Mouse (Mus musculus) forebrain, embryonic 11.5 days (tissue): ENCODE results near the gene Olfr57. TPM values are rescaled to one million over a fixed set of nuclear protein-coding genes. Genes with fewer than 3 reads are reported as not detected.
"Not testable (repeated sequence)": the region's sequence is repeated elsewhere in the genome, so short reads cannot be mapped to it uniquely, and the experiment has no call there.

Experiments used
- ATAC-seq: fragments of 200-750 bp; cut with Nextera tagmentation; replicated peaks from 2 replicates; pipeline ENCODE4 v1.8.0; 2017; ENCODE audit warnings: moderate TSS enrichment; ENCODE audit not compliant: low FRiP score
- DNase-seq: peaks from one replicate; pipeline ENCODE4 v3.0.0-alpha.2; 2017; ENCODE audit warnings: low spot score
- H3K27ac ChIP-seq: fragments of 300-500 bp; sonication (generic); 2 replicates; pipeline ENCODE4 v1.5.1; 2014; ENCODE audit warnings: low read depth, low read length
- H3K27me3 ChIP-seq: fragments of 300-500 bp; sonication (generic); 2 replicates; pipeline ENCODE4 v1.6.1; 2014; ENCODE audit warnings: mild to moderate bottlenecking, low read length, mixed read lengths; ENCODE audit not compliant: control insufficient read depth, insufficient read depth
- H3K36me3 ChIP-seq: fragments of 300-500 bp; sonication (generic); 2 replicates; pipeline ENCODE4 v1.6.1; 2014; ENCODE audit warnings: mild to moderate bottlenecking, low read length, moderate library complexity, mixed read lengths; ENCODE audit not compliant: control insufficient read depth, insufficient read depth
- H3K4me1 ChIP-seq: fragments of 300-500 bp; sonication (generic); replicated peaks from 2 replicates; pipeline ENCODE4 v1.6.1; 2014; ENCODE audit warnings: low read length, mixed read lengths; ENCODE audit not compliant: control insufficient read depth, insufficient read depth
- H3K4me2 ChIP-seq: fragments of 300-500 bp; sonication (generic); 2 replicates; pipeline ENCODE4 v1.6.1; 2014; ENCODE audit warnings: low read depth, mild to moderate bottlenecking, low read length, moderate library complexity, mixed read lengths; ENCODE audit not compliant: severe bottlenecking
- H3K4me3 ChIP-seq: fragments of 300-500 bp; sonication (generic); 2 replicates; pipeline ENCODE4 v1.5.1; 2014; ENCODE audit warnings: low read depth, low read length
- H3K9ac ChIP-seq: fragments of 300-500 bp; sonication (generic); 2 replicates; pipeline ENCODE4 v1.6.1; 2014; ENCODE audit warnings: low read length
- H3K9me3 ChIP-seq: fragments of 300-500 bp; sonication (generic); 2 replicates; pipeline ENCODE4 v1.6.1; 2016; ENCODE audit warnings: low read length, mixed read lengths; ENCODE audit not compliant: control insufficient read depth
- WGBS: fragments of 180-500 bp; shearing (Covaris S2); extraction: QIAGEN DNeasy Blood & Tissue Kit; methylation state at CpG from one replicate; pipeline ENCODE4 v1.1.7; 2014; 5-methylcytosine and 5-hydroxymethylcytosine counted together
- polyA plus RNA-seq: library from polyadenylated mRNA; unstranded; fragments of >200 nt; fragmentation: Nextera tagmentation; extraction: Ambion mirVana; gene quantifications from 2 replicates; pipeline ENCODE4 v1.2.1, GENCODE M21; 2014

The Olfr57 gene
- polyA plus RNA-seq: not detected in 2 replicates

GRCm38 (mm10) chr10:79028441-79028840 is at the start of gene Olfr57:
TSS of gene Olfr57 (plus strand) at chr10:79028741.
- Histone ChIP-seq H3K9ac (no peak within 1 kb of the TSS), H3K36me3 (no peaks in the 10 kb centered on the region), H3K9me3 (no peaks in the 10 kb centered on the region), H3K4me2 (no peak within 1 kb of the TSS), H3K4me3 (no peak within 1 kb of the TSS), H3K27ac (no peak within 1 kb of the TSS), H3K27me3 (no peaks in the 10 kb centered on the region), H3K4me1 (no peaks in the 10 kb centered on the region)
- DNase-seq: no peak
- no peak for ATAC-seq

- H3K9me3 ChIP-seq: no peaks in the 10 kb centered on the region
- H3K9ac ChIP-seq: no peak within 1 kb of the TSS
- ATAC-seq (no peak), DNase-seq (no peak)
- no peaks in the 10 kb centered on the region for H3K27me3 ChIP-seq
- no peak within 1 kb of the TSS for H3K4me2 ChIP-seq
- no peak within 1 kb of the TSS for H3K4me3 ChIP-seq
- H3K27ac ChIP-seq: no peak within 1 kb of the TSS
- H3K36me3 ChIP-seq: no peaks in the 10 kb centered on the region
- H3K4me1 ChIP-seq: no peaks in the 10 kb centered on the region
Observed at GRCm38 (mm10) chr10:78980750-78981149, 47.8 kb upstream of the Olfr57 start, which contains the start of gene Olfr1352. TSS of gene Olfr1352 (plus strand) at chr10:78981050.

- Histone ChIP-seq H3K9me3 (no peaks in the 10 kb centered on the region), H3K4me3 (no peak within 1 kb of the TSS), H3K9ac (no peak within 1 kb of the TSS), H3K27me3 (no peaks in the 10 kb centered on the region), H3K36me3 (no peaks in the 10 kb centered on the region), H3K4me2 (no peak within 1 kb of the TSS), H3K27ac (no peak within 1 kb of the TSS), H3K4me1 (no peaks in the 10 kb centered on the region)
- DNase-seq: no peak
- no peak for ATAC-seq
- WGBS: 72% methylated on average over 1 of the region's 1 CpGs
Observed at GRCm38 (mm10) chr10:79012172-79012571, 16.4 kb upstream of the Olfr57 start, which contains the start of gene Olfr1351. TSS of gene Olfr1351 (plus strand) at chr10:79012472.

- not testable (repeated sequence) for H3K4me1 ChIP-seq, ATAC-seq, DNase-seq, H3K36me3 ChIP-seq, H3K9me3 ChIP-seq, H3K4me2 ChIP-seq, H3K27me3 ChIP-seq, H3K9ac ChIP-seq, H3K4me3 ChIP-seq, H3K27ac ChIP-seq
- WGBS: 75% methylated on average over 2 of the region's 2 CpGs
Observed at GRCm38 (mm10) chr10:79042457-79042856, 13.9 kb downstream of the Olfr57 start.

GRCm38 (mm10) chr10:79057370-79057769 is 28.8 kb downstream of the Olfr57 start:
- not testable (repeated sequence) for ATAC-seq, H3K9ac ChIP-seq, H3K36me3 ChIP-seq, H3K4me3 ChIP-seq, H3K4me1 ChIP-seq, H3K4me2 ChIP-seq, H3K27ac ChIP-seq, DNase-seq, H3K9me3 ChIP-seq, H3K27me3 ChIP-seq
- 87% methylated on average over 3 of the region's 3 CpGs for WGBS

Other genes with a start within 250 kb of the Olfr57 start
- gene Slc1a6, start 248.2 kb upstream of the Olfr57 start, polyA plus RNA-seq: 1.4 and 1.5 TPM in 2 replicates
- gene Olfr1356, start 176.6 kb upstream of the Olfr57 start, polyA plus RNA-seq: not detected in 2 replicates
- not detected in 2 replicates for gene Olfr1355, start 153.2 kb upstream of the Olfr57 start, polyA plus RNA-seq
- gene Olfr1354, start 115.6 kb upstream of the Olfr57 start, polyA plus RNA-seq: not detected in 2 replicates
- not detected in 2 replicates for gene Olfr8, start 78.1 kb upstream of the Olfr57 start, polyA plus RNA-seq
- not detected in 2 replicates for gene Olfr1353, start 65.4 kb upstream of the Olfr57 start, polyA plus RNA-seq
- not detected in 2 replicates for gene Olfr1352, start 47.7 kb upstream of the Olfr57 start, polyA plus RNA-seq
- not detected in 2 replicates for gene Olfr1351, start 16.3 kb upstream of the Olfr57 start, polyA plus RNA-seq
- 34.3 and 36.4 TPM in 2 replicates for gene 2610008E11Rik, start 68.9 kb downstream of the Olfr57 start, polyA plus RNA-seq
- not detected in 2 replicates for gene Vmn2r80, start 120.0 kb downstream of the Olfr57 start, polyA plus RNA-seq
- not detected in 2 replicates for gene Vmn2r81, start 219.0 kb downstream of the Olfr57 start, polyA plus RNA-seq